Mouse (Mus musculus) skeletal muscle tissue, adult 2 months (tissue): ENCODE measurements at regions not wholly inside any gene's neighbourhood (a gene's known extent, or its start where the extent isn't known, plus 50 kb on each side); places are given as distances from the start of the nearest gene placed in this dataset.
"Not testable (repeated sequence)": the region's sequence is repeated elsewhere in the genome, so short reads cannot be mapped to it uniquely, and the experiment has no call there.

Experiments
- DNase-seq: peaks from one replicate; pipeline ENCODE4 v3.0.0-alpha.2; 2012; ENCODE audit warnings: low read depth, low spot score

- no peak for DNase-seq
Measured at GRCm38 (mm10) chr13:96327707-96328106, 60.4 kb upstream of the Poc5 start.

GRCm38 (mm10) chr13:96324636-96325035 is 63.5 kb upstream of the Poc5 start:
- DNase-seq = no peak

GRCm38 (mm10) chr13:96317161-96317560 is 70.9 kb upstream of the Poc5 start:
- not testable (repeated sequence) for DNase-seq

- DNase-seq = no peak
Measured at GRCm38 (mm10) chr13:96313241-96313640, 74.9 kb upstream of the Poc5 start.

GRCm38 (mm10) chr13:96302495-96302894 is 85.6 kb upstream of the Poc5 start:
- no peak for DNase-seq

- DNase-seq = no peak
Measured at GRCm38 (mm10) chr13:96287797-96288196, 100.3 kb upstream of the Poc5 start.

- peak; percentile 18 for DNase-seq
Measured at GRCm38 (mm10) chr13:96269946-96270345, 118.1 kb upstream of the Poc5 start.

- DNase-seq = no peak
Measured at GRCm38 (mm10) chr13:96256001-96256400, 123.6 kb upstream of the Sv2c start.

- no peak for DNase-seq
Measured at GRCm38 (mm10) chr13:96254391-96254790, 122.0 kb upstream of the Sv2c start.

- DNase-seq = no peak
Measured at GRCm38 (mm10) chr13:96220763-96221162, 88.4 kb upstream of the Sv2c start.

GRCm38 (mm10) chr13:96215496-96215895 is 83.1 kb upstream of the Sv2c start:
- no peak for DNase-seq

GRCm38 (mm10) chr13:96215046-96215445 is 82.7 kb upstream of the Sv2c start:
- no peak for DNase-seq

GRCm38 (mm10) chr13:96206072-96206471 is 73.7 kb upstream of the Sv2c start:
- no peak for DNase-seq

- no peak for DNase-seq
Measured at GRCm38 (mm10) chr13:96188618-96189017, 56.2 kb upstream of the Sv2c start.
